Mouse (Mus musculus) kidney, adult 2 months (tissue): ENCODE results near the gene Gh.

ENCODE experiments used
- CTCF ChIP-seq: fragments of 200-500 bp; conservative IDR thresholded peaks from 2 replicates; pipeline ENCODE4 v1.5.1; 2011; ENCODE audit warnings: low read depth, mild to moderate bottlenecking, control low read depth, low read length, moderate library complexity, mixed read lengths; ENCODE audit not compliant: insufficient read depth, insufficient read length
- POLR2A ChIP-seq: fragments of 200-500 bp; IDR thresholded peaks from one replicate; pipeline ENCODE4 v1.6.1; 2011; ENCODE audit warnings: low read depth, low read length, control low read depth

DNA sequence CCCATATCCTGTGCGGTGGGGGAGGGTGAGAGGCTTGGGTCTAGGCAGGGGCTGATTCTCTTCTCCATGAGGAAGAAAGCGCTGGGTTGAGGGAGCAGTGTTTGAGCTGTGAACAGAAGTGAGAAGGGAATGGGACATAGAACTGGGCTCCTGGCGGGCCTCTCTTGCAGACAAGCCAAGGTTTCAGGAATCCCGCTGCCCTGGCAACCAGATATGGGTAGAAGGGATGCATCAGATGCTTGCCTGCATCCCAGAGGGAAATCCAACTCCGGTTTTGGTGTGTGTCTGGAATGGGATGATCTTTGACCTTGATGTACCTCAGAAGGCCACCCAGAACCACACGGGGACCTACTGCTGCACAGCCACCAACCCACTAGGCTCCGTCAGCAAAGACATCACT, 15.5 kb downstream of the Gh start:
- TF ChIP-seq POLR2A (no peak), CTCF (no peak)
